Comparison of ENCODE assay signal across 28 mouse cellular contexts in genomic region chr11:119775076-119775760, GRCm38 (mm10).
DNase-seq lines count a peak whose midpoint lies in the region; ATAC-seq lines count a peak whose summit lies in the region.
"Had no signal": no experiment of that assay in that cellular context is flagged by ENCODE, and none has a peak within 500 bp of the region (broad histone marks: within the 10 kb centered on the region; RNA-seq: fewer than 3 reads in every experiment).

No protein-coding gene starts in this region.

- H3K4me2 ChIP-seq in embryonic facial prominence, embryonic 11.5 days (ENCODE audit: low read depth, low read length), result no peak overlapping the region
- H3K4me2 ChIP-seq: forebrain, embryonic 15.5 days; heart, embryonic 12.5 days; hindbrain, embryonic 12.5 days; kidney, embryonic 15.5 days; limb, embryonic 15.5 days; lung, embryonic 15.5 days had no signal

- intact Hi-C loops in heart, postnatal 36 days (cut with DNase I), result no loop called here

- no peak overlapping the region for H3K4me3 ChIP-seq in embryonic facial prominence, embryonic 11.5 days (ENCODE audit: low read depth, low read length)
- no peak overlapping the region for H3K4me3 ChIP-seq in embryonic facial prominence, embryonic 10.5 days
- H3K4me3 ChIP-seq: forebrain, embryonic 15.5 days; heart, embryonic 12.5 days; hindbrain, embryonic 12.5 days; kidney, embryonic 15.5 days; left cerebral cortex, adult 2 months; limb, embryonic 15.5 days; lung, embryonic 15.5 days had no signal

- no peak for ATAC-seq in embryonic facial prominence, embryonic 11.5 days (replicated peaks; ENCODE audit: insufficient number of reproducible peaks, low FRiP score, low TSS enrichment, low read depth)
- ATAC-seq: activated CD4-positive, CD25-positive, alpha-beta regulatory T cell, adult 4 months; forebrain, embryonic 15.5 days had no signal

- no peaks in the 10 kb centered on the region for H3K27me3 ChIP-seq in embryonic facial prominence, embryonic 11.5 days (ENCODE audit: control insufficient read depth, insufficient read depth, low read length)
- no peaks in the 10 kb centered on the region for H3K27me3 ChIP-seq in embryonic facial prominence, embryonic 10.5 days (replicated peaks; ENCODE audit: low read depth, poor library complexity, severe bottlenecking)
- H3K27me3 ChIP-seq: CH12.LX; forebrain, embryonic 15.5 days; heart, embryonic 12.5 days; hindbrain, embryonic 12.5 days; kidney, embryonic 15.5 days; limb, embryonic 15.5 days; lung, embryonic 15.5 days had no signal

- no peak overlapping the region for H3K27ac ChIP-seq in embryonic facial prominence, embryonic 11.5 days (replicated peaks; ENCODE audit: low read depth, low read length)
- no peak overlapping the region for H3K27ac ChIP-seq in embryonic facial prominence, embryonic 10.5 days (replicated peaks)
- H3K27ac ChIP-seq: forebrain, embryonic 15.5 days; hindbrain, embryonic 12.5 days; kidney, embryonic 15.5 days; left cerebral cortex, adult 2 months; limb, embryonic 15.5 days; liver, embryonic 14.5 days; lung, embryonic 15.5 days had no signal

- 89% methylated on average over 5 of the region's 5 CpGs for WGBS in embryonic facial prominence, embryonic 11.5 days
- 85% methylated on average over 5 of the region's 5 CpGs for WGBS in embryonic facial prominence, embryonic 10.5 days

- no peaks in the 10 kb centered on the region for H3K36me3 ChIP-seq in embryonic facial prominence, embryonic 11.5 days (replicated peaks; ENCODE audit: control insufficient read depth, insufficient read depth, low read depth, low read length)
- peaks cover 58% of the 10 kb centered on the region for H3K36me3 ChIP-seq in embryonic facial prominence, embryonic 10.5 days (replicated peaks)
- H3K36me3 ChIP-seq: forebrain, embryonic 15.5 days; lung, embryonic 15.5 days had no signal

- H3K4me1 ChIP-seq in embryonic facial prominence, embryonic 11.5 days (ENCODE audit: control insufficient read depth, insufficient read depth, low read length), result no peaks in the 10 kb centered on the region
- no peaks in the 10 kb centered on the region for H3K4me1 ChIP-seq in embryonic facial prominence, embryonic 10.5 days
- H3K4me1 ChIP-seq: kidney, embryonic 15.5 days; lung, embryonic 15.5 days had no signal

- no peak overlapping the region for H3K9ac ChIP-seq in embryonic facial prominence, embryonic 11.5 days (replicated peaks; ENCODE audit: low read length)
- H3K9ac ChIP-seq: forebrain, embryonic 15.5 days; heart, embryonic 12.5 days; hindbrain, embryonic 12.5 days; kidney, embryonic 15.5 days; limb, embryonic 15.5 days; liver, embryonic 14.5 days; lung, embryonic 15.5 days had no signal

- peak; percentile 49 for DNase-seq in embryonic facial prominence, embryonic 11.5 days (ENCODE audit: low spot score)
- DNase-seq in embryonic facial prominence, embryonic 10.5 days (ENCODE audit: low spot score), result no peak
- DNase-seq in thymus, postnatal 0 days (ENCODE audit: low spot score), result peak; percentile 12
- no peak for DNase-seq in thymus, postnatal 4 days
- peak; percentile 56 for DNase-seq in ZHBTc4 (ENCODE audit: low read depth, low spot score)
- DNase-seq in adrenal gland, postnatal 4 days (ENCODE audit: low spot score in 2 of 2), result no peak
- no peak for DNase-seq in cerebellum, postnatal 14 days
- no peak for DNase-seq in heart, postnatal 36 days
- DNase-seq: adrenal gland, postnatal 10 days; B cell, adult 2 months; cerebellum, adult 8-10 months; gastrocnemius, postnatal 10 days; heart, adult 11 months; heart, postnatal 10 days; kidney, adult 11 months; left cerebral cortex, postnatal 4 days; lung, postnatal 4 days; thymus, postnatal 25 days had no signal

- H3K9me3 ChIP-seq in embryonic facial prominence, embryonic 11.5 days (replicated peaks; ENCODE audit: control insufficient read depth, low read length), result no peaks in the 10 kb centered on the region
- H3K9me3 ChIP-seq in embryonic facial prominence, embryonic 10.5 days, result peaks cover 13% of the 10 kb centered on the region
- H3K9me3 ChIP-seq: lung, embryonic 15.5 days had no signal

Comparison
In these comparisons a context has a peak if more than half of its experiments do, and no peak if none do; other contexts are left out.
1. DNase-seq: peak in embryonic facial prominence, embryonic 11.5 days (single experiment), thymus, postnatal 0 days (single experiment) and ZHBTc4 (single experiment); none in embryonic facial prominence, embryonic 10.5 days (single experiment), thymus, postnatal 4 days (single experiment), adrenal gland, postnatal 4 days (0 of 2), cerebellum, postnatal 14 days (0 of 2) and heart, postnatal 36 days (0 of 2).